Mouse (Mus musculus): ENCODE measurements around the gene Ubxn10.

Ubxn10 gene

GRCm38 (mm10) chr4:138737031-138737430 lies at the start of gene Ubxn10:
Gene Ubxn10, minus strand, starts transcription at chr4:138737167.
- DNase-seq (ENCODE audit: low read depth, low spot score): no peak

- no peak for DNase-seq (ENCODE audit: low read depth, low spot score)
Measured at GRCm38 (mm10) chr4:138786141-138786540, 49.2 kb upstream of the Ubxn10 start.

- DNase-seq (ENCODE audit: low read depth, low spot score): no peak
Measured at GRCm38 (mm10) chr4:138785721-138786120, 48.8 kb upstream of the Ubxn10 start.

- peak; percentile 39 for DNase-seq (ENCODE audit: low read depth, low spot score)
Measured at GRCm38 (mm10) chr4:138782098-138782497, 45.1 kb upstream of the Ubxn10 start.

- no peak for DNase-seq (ENCODE audit: low read depth, low spot score)
Measured at GRCm38 (mm10) chr4:138780300-138780699, 43.3 kb upstream of the Ubxn10 start.

- no peak for DNase-seq (ENCODE audit: low read depth, low spot score)
Measured at GRCm38 (mm10) chr4:138777417-138778407, 40.7 kb upstream of the Ubxn10 start.

GRCm38 (mm10) chr4:138775435-138775834 lies 38.5 kb upstream of the Ubxn10 start, which contains the start of gene Pla2g2d:
Gene Pla2g2d, plus strand, starts transcription at chr4:138775735.
- no peak for DNase-seq (ENCODE audit: low read depth, low spot score)

GRCm38 (mm10) chr4:138772386-138772785 lies 35.4 kb upstream of the Ubxn10 start:
- DNase-seq (ENCODE audit: low read depth, low spot score): no peak

- DNase-seq (ENCODE audit: low read depth, low spot score): no peak
Measured at GRCm38 (mm10) chr4:138771970-138772369, 35.0 kb upstream of the Ubxn10 start.

GRCm38 (mm10) chr4:138762266-138762665 lies 25.3 kb upstream of the Ubxn10 start:
- no peak for DNase-seq (ENCODE audit: low read depth, low spot score)

GRCm38 (mm10) chr4:138757416-138757815 lies 20.4 kb upstream of the Ubxn10 start, which contains the start of gene Pla2g2f:
Gene Pla2g2f, minus strand, starts transcription at chr4:138757626.
- DNase-seq (ENCODE audit: low read depth, low spot score): no peak

GRCm38 (mm10) chr4:138755983-138756382 lies 19.0 kb upstream of the Ubxn10 start:
- no peak for DNase-seq (ENCODE audit: low read depth, low spot score)

- no peak for DNase-seq (ENCODE audit: low read depth, low spot score)
Measured at GRCm38 (mm10) chr4:138755439-138755838, 18.5 kb upstream of the Ubxn10 start.

GRCm38 (mm10) chr4:138754432-138754831 lies 17.5 kb upstream of the Ubxn10 start:
- DNase-seq (ENCODE audit: low read depth, low spot score): no peak

GRCm38 (mm10) chr4:138753608-138754007 lies 16.6 kb upstream of the Ubxn10 start:
- no peak for DNase-seq (ENCODE audit: low read depth, low spot score)

- DNase-seq (ENCODE audit: low read depth, low spot score): no peak
Measured at GRCm38 (mm10) chr4:138752603-138753002, 15.6 kb upstream of the Ubxn10 start.

GRCm38 (mm10) chr4:138748369-138749072 lies 11.6 kb upstream of the Ubxn10 start:
- peak; percentile 29 for DNase-seq (ENCODE audit: low read depth, low spot score)

GRCm38 (mm10) chr4:138747851-138748250 lies 10.9 kb upstream of the Ubxn10 start:
- no peak for DNase-seq (ENCODE audit: low read depth, low spot score)

- DNase-seq (ENCODE audit: low read depth, low spot score): no peak
Measured at GRCm38 (mm10) chr4:138746866-138747265, 9.9 kb upstream of the Ubxn10 start.

GRCm38 (mm10) chr4:138745884-138746283 lies 8.9 kb upstream of the Ubxn10 start:
- DNase-seq (ENCODE audit: low read depth, low spot score): no peak

GRCm38 (mm10) chr4:138739136-138739851 lies 2.3 kb upstream of the Ubxn10 start:
- no peak for DNase-seq (ENCODE audit: low read depth, low spot score)

- DNase-seq (ENCODE audit: low read depth, low spot score): no peak
Measured at GRCm38 (mm10) chr4:138734863-138735262, 2.1 kb downstream of the Ubxn10 start.
